Mouse (Mus musculus): ENCODE measurements around the gene Gk5. TPM values are rescaled to one million over a fixed set of nuclear protein-coding genes. Genes with fewer than 3 reads are reported as not detected.
A peak's percentile ranks its signal among the peaks of the same experiment; 100 is the strongest.

Gk5 gene
- polyA plus RNA-seq, 1 experiment from 2014 or later, result 1.9 TPM

DNA sequence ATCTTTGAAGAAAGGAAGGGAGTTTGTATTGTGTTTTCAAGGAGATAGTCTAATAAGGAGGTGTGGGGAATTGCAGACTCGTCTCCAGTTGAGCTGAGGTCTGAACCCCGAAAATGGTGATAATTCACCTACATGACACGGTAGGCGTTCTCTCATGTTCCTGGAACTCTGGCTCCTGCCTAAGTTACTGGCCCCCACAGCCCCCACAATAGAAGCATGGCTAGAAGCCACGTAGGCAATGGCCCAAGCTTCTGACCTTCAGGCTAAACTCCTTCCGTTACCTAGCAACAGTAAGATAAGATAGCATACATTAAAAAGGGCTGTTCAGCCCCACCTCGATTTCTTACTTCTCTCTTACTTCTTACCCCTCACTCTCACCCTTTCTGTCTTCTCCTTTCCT is 67.5 kb downstream of the Gk5 start:
- DNase-seq (ENCODE audit: low read depth, low spot score), result no peak
- no peak for TF ChIP-seq CTCF (IDR thresholded peaks at IDR 0.05)
- no peaks in the 10 kb centered on the region for H3K27me3 ChIP-seq
- in situ Hi-C loops (cut with MboI; ENCODE audit: low pct_unique_long_range_greater_than_20kb), result no loop called here
- ChIA-PET POLR2A (no interaction called here), CTCF (interaction anchor here (0.9 kb wide), 1 partner anchor 20 kb away, joined by 3 read pairs; no protein-coding TSS in a partner anchor)
- no peak for ATAC-seq

DNA sequence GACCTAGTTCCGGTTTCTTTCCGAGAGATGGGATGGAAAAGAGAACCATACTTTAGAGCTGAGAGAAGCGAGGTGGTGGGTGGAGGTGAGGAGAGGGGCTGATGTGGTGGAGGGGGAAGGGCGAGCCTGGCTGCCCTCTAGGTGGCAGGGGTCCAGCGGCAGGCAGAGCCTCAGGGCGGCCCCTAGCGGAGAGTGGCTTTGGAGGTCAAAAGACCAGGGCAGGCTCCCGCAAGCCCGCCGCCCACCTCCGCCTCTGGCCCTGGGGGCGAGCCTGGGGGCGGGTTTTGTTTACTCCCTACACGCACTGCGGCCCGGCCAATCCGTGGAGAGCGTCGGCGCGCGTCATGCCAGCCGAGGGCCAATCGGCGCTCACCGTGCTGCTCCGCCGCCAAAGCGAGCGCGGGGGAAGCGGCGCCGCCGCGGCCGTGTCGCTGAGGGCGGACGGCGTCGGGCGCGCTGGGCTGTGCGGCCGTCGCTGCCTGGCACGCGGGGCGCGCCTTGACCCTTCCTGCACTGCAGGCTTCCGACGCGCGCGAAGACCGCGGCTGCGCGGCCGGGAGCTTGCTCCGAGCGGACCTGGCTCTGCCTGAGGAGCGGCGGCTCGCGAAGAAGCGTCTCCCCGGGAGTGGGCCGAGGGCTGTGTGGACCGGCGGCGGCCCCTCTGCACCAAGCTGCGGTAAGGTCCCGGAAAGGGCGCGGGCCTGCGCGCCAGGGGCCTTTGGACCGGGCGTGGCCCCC is 76.9 kb downstream of the Gk5 start, which contains the start of gene Tfdp2:
Tfdp2 (plus strand) TSS at position 391 of the 738 bp plus-strand sequence.
- no peaks in the 10 kb centered on the region for H3K27me3 ChIP-seq
- DNase-seq (ENCODE audit: low read depth, low spot score), result peak; percentile 37
- peak; percentile 65 for TF ChIP-seq CTCF (IDR thresholded peaks at IDR 0.05)
- ChIA-PET CTCF (interaction anchor here (1.0 kb wide), 1 partner anchor 20 kb away, joined by 3 read pairs; no protein-coding TSS in a partner anchor), POLR2A (interaction anchor here (0.6 to 1.2 kb wide), 2 partner anchors 80 to 152 kb away, joined by 3 to 6 read pairs; no protein-coding TSS in a partner anchor)
- in situ Hi-C loops (cut with MboI; ENCODE audit: low pct_unique_long_range_greater_than_20kb), result no loop called here
- ATAC-seq, result peak; percentile 92

GRCm38 (mm10) chr9:96196636-96197181 is 77.5 kb downstream of the Gk5 start:
- TF ChIP-seq CTCF (IDR thresholded peaks at IDR 0.05), result no peak
- ATAC-seq, result peak; percentile 60
- in situ Hi-C loops (cut with MboI; ENCODE audit: low pct_unique_long_range_greater_than_20kb), result no loop called here
- CTCF ChIA-PET, result interaction anchor here (1.0 kb wide), 1 partner anchor 20 kb away, joined by 3 read pairs; no protein-coding TSS in a partner anchor
- H3K27me3 ChIP-seq, result no peaks in the 10 kb centered on the region
- POLR2A ChIA-PET, result interaction anchor here (0.6 to 1.2 kb wide), 3 partner anchors 11 to 153 kb away, joined by 3 to 6 read pairs (median 3); no protein-coding TSS in a partner anchor
- DNase-seq (ENCODE audit: low read depth, low spot score), result no peak

DNA sequence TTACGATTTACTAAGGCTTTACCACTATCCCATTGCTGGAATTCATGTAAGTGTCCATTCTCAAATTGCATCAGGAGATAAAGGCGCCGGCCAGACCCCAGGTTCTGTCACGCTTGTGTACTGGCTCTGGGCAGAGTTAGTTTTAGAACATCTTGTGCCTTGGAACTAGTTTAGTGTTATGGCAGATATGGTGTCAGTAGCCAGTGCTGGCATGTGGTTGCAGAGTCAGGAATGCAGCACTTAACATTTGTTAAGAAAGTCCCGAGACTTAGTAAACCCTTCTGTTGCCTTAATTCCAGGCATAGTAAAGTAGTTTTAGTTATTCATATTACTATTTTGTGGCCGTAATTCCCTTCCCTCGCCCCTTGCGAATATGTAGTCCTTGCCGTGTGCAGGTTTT is 78.6 kb downstream of the Gk5 start:
- in situ Hi-C loops (cut with MboI; ENCODE audit: low pct_unique_long_range_greater_than_20kb), result no loop called here
- DNase-seq (ENCODE audit: low read depth, low spot score) (no peak), ATAC-seq (no peak)
- no peaks in the 10 kb centered on the region for H3K27me3 ChIP-seq
- ChIA-PET CTCF (no interaction called here), POLR2A (no interaction called here)
- TF ChIP-seq CTCF (IDR thresholded peaks at IDR 0.05), result no peak

DNA sequence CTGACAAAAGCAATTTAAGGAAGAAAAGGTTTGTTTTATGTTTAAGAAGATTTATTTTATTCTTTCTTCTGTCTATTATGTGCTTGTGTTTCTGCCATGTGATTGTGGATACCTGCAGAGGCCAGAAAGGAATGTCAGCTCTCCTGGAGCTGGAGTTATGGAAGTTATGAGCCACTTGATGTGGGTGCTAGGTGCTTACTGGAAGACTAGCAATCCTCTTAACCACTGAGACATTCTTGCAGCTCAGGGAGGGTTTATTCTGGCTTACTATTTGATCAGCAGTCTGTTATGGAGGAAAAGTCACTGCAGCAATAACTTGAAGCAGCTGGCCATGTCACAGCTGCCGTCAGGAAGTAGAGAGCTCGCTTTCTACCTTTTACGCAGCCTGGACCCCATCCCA is 84.5 kb downstream of the Gk5 start:
- ChIA-PET CTCF (no interaction called here), POLR2A (no interaction called here)
- in situ Hi-C loops (cut with MboI; ENCODE audit: low pct_unique_long_range_greater_than_20kb), result no loop called here
- H3K27me3 ChIP-seq, result no peaks in the 10 kb centered on the region
- no peak for ATAC-seq
- no peak for DNase-seq (ENCODE audit: low read depth, low spot score)
- no peak for TF ChIP-seq CTCF (IDR thresholded peaks at IDR 0.05)

DNA sequence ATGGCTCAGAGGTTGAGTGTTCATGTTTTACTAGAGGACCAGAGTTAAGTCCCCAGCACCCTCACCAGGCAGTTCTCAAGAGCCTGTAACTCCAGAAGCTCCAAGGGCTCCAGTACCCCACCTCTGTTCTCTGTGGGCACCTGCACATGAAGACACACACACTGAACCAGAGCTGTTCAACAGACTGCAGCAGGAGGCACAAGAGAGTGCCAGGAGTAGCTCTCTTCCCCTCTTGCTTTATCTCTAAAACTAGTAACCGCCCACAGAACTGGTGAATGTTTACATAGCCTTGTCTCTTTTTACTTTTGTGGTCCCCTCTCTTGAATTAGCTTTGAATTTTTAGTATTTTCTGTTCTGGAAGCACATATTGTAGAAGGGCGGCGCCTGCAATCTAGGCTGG is 88.3 kb downstream of the Gk5 start:
- POLR2A ChIA-PET, result interaction anchor here (1.1 kb wide), 1 partner anchor 10 kb away, joined by 3 read pairs; no protein-coding TSS in a partner anchor

DNA sequence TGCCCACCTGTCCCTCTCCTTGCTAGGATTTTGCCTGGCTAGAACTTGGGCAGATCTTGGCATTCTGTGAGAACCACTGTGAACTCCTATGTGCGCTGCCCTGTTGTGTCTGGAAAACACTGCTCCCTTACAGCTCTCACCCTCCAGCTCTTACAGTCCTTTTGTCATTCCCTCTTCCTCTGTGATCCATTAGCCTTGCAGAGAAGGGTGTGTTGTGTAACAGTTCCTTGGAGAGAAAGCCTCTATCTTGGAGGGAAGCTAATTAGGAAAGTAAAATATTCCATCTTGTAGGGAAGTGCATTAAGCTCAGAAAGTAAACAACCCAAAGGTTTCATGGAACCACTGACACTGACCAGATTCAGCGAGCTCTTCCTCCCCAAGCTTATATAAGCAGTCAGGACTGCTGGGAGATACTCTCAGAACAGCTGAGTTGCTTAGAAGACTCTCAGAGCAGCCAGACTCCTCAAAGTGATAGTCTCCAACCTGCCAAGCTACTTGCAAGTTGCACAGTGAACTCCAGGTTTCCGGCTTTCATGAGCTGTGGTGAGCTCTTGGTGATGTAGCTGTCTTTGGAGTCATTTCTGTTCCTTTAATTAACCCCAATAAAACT is 94.0 kb downstream of the Gk5 start:
- no peak for ATAC-seq
- no peak for TF ChIP-seq CTCF (IDR thresholded peaks at IDR 0.05)
- ChIA-PET CTCF (interaction anchor here (0.8 kb wide), 1 partner anchor 9 kb away, joined by 3 read pairs; no protein-coding TSS in a partner anchor), POLR2A (no interaction called here)
- in situ Hi-C loops (cut with MboI; ENCODE audit: low pct_unique_long_range_greater_than_20kb), result no loop called here
- DNase-seq (ENCODE audit: low read depth, low spot score), result no peak
- H3K27me3 ChIP-seq, result no peaks in the 10 kb centered on the region

More for the DNA sequence above, 88.3 kb downstream of the Gk5 start:
- TF ChIP-seq CTCF (IDR thresholded peaks at IDR 0.05), result no peak
- in situ Hi-C loops (cut with MboI; ENCODE audit: low pct_unique_long_range_greater_than_20kb), result no loop called here
- CTCF ChIA-PET, result interaction anchor here (2.4 kb wide), 1 partner anchor 10 kb away, joined by 9 read pairs; no protein-coding TSS in a partner anchor
- H3K27me3 ChIP-seq, result no peaks in the 10 kb centered on the region
- ATAC-seq (no peak), DNase-seq (ENCODE audit: low read depth, low spot score) (no peak)

- ChIA-PET POLR2A (no interaction called here), CTCF (no interaction called here)
- DNase-seq (ENCODE audit: low read depth, low spot score) (no peak), ATAC-seq (no peak)
- TF ChIP-seq CTCF (IDR thresholded peaks at IDR 0.05), result no peak
- in situ Hi-C loops (cut with MboI; ENCODE audit: low pct_unique_long_range_greater_than_20kb), result no loop called here
- no peaks in the 10 kb centered on the region for H3K27me3 ChIP-seq
These were observed 95.0 kb downstream of the Gk5 start for GRCm38 (mm10) chr9:96214171-96214570.

DNA sequence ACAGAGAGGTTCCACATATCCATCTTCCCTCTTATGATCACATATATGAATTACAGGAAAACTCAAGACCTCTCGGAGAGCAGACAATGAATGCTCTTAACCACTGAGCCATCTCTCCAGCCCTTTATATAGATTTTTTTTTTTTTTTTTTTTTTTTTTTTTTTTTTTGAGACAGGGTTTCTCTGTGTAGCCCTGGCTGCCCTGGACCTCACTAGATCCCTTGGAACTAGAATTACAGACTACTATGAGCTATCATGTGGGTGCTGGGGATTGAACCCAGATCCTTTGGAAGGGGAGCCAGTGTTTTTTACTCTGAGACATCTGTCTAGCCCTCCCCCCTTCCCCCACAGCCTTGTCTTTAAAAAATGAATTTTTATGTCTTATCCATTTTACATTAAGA is 98.1 kb downstream of the Gk5 start:
- TF ChIP-seq CTCF (IDR thresholded peaks at IDR 0.05), result no peak
- POLR2A ChIA-PET, result no interaction called here
- CTCF ChIA-PET, result interaction anchor here (0.7 to 2.3 kb wide), 4 partner anchors 11 to 235 kb away, joined by 3 to 9 read pairs (median 4); no protein-coding TSS in a partner anchor
- in situ Hi-C loops (cut with MboI; ENCODE audit: low pct_unique_long_range_greater_than_20kb), result no loop called here
- DNase-seq (ENCODE audit: low read depth, low spot score), result no peak
- no peaks in the 10 kb centered on the region for H3K27me3 ChIP-seq
- no peak for ATAC-seq

- POLR2A ChIA-PET, result no interaction called here
- ATAC-seq (no peak), DNase-seq (ENCODE audit: low read depth, low spot score) (no peak)
- in situ Hi-C loops (cut with MboI; ENCODE audit: low pct_unique_long_range_greater_than_20kb), result no loop called here
- CTCF ChIA-PET, result interaction anchor here (1.1 to 2.3 kb wide), 3 partner anchors 11 to 235 kb away, joined by 3 to 9 read pairs (median 6); no protein-coding TSS in a partner anchor
- TF ChIP-seq CTCF (IDR thresholded peaks at IDR 0.05), result peak; percentile 61
- H3K27me3 ChIP-seq, result no peaks in the 10 kb centered on the region
These were observed 98.6 kb downstream of the Gk5 start for GRCm38 (mm10) chr9:96217799-96218198.

All from Patski (cell line).